Mouse (Mus musculus): Measurements from ENCODE around the gene Amz2. TPM values are rescaled to one million over a fixed set of nuclear protein-coding genes. Genes with fewer than 3 reads are reported as not detected.

Gene Amz2
- 41.9 and 53.9 TPM in 2 replicates for total RNA-seq (2021)
- long read RNA-seq, transcript Amz2-202 (9 exons, 2,816 nt): major isoform, 20 of 35 reads
- long read RNA-seq, transcript Amz2-203 (8 exons, 1,832 nt): minor isoform, 7 of 35 reads
- long read RNA-seq, partial matches to known transcripts: 4 of 35 reads
- long read RNA-seq, other reads (novel, unspliced or antisense): 4 of 35 reads

DNA sequence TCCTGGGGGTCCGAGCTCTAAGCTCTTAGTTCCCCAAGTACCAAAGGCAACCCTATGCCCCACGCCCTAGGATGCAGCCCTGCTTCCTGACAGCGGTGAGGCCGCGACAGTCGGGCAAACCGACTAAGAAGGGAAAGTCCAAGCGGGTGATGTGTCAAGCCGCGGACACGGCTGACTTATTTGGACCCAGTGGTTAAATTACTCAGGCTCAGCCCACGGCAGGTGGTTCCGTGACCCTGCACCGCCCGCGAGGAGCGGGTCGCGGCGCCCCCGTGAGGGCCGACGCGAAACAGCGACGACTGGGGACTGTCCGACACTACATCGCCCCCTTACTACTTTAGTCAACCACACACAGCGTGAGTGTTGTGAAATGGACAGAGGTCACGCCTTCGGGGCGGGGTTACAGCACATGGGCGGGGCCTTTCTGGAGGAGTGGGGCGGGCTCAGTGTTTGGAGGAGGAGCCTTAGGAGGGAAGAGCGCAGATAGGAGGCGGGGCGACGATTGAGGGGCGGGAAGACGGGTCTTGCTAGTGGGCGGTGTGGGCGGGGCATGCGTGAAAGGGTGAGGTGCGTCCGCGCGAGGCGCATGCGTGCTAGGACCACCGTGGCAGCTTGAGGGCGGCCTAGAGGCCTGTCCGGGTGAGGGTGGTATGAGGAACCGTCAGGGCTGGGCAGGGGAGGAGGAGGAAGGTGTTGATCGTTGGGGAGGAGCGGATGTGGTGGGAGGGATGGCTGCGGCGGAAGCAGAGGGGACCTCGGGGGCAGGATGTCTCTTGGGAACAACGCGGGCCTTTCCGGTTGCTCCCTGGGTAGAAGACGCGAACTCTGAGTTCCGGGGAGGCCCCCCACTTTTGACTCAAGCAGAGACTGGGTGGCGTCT is at the start of gene Amz2:
Gene Amz2 (plus strand): TSS at position 555 of the 880 bp plus-strand sequence.
- peak; percentile 99 for DNase-seq

DNA sequence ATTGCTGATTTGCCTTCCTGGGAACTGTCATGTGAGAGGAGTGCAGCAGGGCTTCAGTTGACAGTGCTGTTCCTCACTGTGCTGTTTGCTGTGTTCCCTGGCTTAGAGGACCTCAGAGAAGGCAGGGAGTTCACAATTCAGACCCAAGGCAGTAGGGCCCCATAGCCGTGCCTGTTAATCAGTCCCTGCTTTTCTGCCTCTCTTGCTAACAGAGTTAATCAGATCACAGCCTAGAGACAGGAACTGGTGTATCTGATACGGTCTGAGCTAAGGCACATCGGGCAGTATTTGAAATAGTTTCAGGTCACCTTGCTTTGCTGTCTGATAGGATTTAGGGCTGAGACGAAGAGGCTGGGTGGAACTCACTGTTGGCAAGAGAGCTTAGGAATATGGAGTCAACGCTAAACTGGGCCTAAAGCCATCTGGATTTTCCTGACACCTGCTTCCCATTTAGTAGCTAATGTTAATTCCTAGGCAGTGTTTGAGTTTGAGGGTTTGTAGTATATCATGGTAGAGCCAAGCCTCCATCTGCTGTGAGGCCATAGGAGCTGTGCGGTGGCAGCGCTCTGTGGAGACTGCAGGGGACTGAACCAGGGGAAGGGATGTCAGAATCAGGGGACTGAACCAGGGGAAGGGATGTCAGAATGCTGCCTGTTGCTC is 49.1 kb upstream of the Amz2 start:
- DNase-seq: no peak

DNA sequence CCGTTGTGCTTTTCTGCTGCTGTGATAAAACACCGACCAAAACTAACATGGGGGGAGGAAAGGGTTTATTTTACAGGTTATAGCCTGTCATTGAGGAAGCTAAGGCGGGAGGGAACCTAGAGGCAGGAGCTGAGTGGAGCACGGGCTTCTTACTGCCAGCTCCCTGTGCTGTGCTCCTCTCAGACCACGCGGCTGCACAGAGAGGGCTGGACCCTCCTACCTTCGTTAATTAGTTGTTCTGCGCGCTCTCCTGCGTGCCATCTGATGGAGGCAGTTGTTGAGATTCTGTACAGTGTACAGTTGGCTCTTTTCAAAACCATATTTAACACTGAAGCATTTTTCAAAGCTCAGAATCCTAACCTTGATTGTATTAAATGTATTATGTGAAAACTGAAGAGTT is 48.3 kb upstream of the Amz2 start:
- DNase-seq: no peak

GRCm38 (mm10) chr11:109378051-109378450 is 47.7 kb upstream of the Amz2 start:
- DNase-seq: no peak

GRCm38 (mm10) chr11:109380662-109381061 is 45.1 kb upstream of the Amz2 start:
- no peak for DNase-seq

GRCm38 (mm10) chr11:109385296-109385695 is 40.5 kb upstream of the Amz2 start:
- DNase-seq: no peak

DNA sequence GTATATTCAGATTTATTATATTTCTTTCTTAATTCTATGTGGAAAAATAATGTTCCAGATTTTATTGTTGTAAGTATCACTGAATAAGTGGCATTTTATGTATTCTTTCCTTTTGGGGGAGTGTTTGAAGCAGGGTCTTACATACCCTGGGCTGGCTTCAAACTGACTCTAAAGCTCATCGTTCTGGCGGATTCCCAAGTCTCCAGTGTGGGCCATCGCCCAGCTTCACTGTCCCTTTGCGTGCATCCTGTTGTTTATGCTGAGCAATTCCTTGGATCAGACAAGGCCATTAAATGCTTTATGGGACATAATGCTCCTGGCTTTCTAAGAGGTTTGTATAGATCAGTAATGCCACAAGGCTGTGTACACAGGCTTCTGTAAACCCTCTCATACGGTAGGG is 36.7 kb upstream of the Amz2 start:
- DNase-seq: no peak

GRCm38 (mm10) chr11:109391200-109391599 is 34.5 kb upstream of the Amz2 start:
- peak; percentile 25 for DNase-seq

DNA sequence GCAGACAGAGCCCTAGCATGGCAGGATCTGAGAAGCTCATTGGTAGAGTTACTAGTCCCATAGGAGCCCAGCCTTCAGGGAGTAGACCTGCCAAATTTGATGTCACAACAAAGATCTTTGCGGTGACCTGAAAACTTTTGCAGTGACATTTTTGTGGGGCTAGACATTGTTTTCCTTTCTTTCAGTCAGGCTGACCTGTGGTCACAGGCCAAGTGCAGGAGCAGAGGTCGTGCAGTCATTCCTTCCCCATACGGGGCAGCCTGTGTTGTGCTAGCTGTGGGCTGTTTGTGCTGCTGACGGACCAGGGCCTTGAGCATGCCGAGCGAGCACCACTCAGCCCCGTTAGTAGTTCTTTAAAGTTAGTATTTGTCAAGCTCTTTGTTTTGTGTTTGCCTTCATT is 34.0 kb upstream of the Amz2 start:
- DNase-seq: no peak

DNA sequence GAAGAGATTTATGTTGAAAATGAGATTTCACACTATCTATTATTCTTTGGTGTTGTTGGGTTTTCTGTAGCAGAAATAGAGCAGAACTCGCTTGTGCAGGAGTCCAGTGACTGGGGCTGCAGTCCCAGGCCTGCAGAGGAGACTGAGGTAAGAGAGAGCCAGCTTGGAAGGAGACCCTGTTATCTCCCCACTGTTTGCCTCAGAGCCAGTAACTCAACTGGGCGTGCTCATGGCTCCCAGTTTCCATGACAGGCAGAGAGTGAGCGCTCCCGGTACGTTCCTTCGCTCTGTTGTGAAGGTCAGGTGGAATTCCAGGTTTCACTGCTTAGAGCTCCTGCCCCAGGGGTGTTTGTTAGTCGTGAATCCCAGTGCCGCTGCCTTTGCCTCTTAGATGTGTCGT is 33.1 kb upstream of the Amz2 start:
- DNase-seq: no peak

GRCm38 (mm10) chr11:109394758-109395157 is 31.0 kb upstream of the Amz2 start:
- DNase-seq: no peak

GRCm38 (mm10) chr11:109395291-109395690 is 30.5 kb upstream of the Amz2 start:
- DNase-seq: no peak

DNA sequence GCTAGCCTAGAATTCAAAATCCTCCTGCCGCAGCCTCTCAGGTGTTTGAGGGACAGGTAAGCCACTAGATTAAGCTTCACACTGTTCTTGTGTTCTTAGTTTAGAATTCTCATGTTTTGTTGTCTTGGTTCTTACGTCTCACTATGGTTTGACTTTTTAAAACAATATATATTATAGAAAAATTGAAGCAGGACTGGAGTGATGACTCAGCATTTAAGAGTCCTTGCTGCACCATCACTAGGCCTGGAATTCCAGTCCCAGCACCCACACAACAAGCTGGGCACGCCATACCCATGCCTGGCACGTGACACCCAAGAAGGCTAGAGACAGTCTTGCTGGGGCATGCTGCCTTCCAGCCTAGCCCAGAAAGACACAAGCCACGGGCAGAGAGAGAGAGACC is 19.3 kb upstream of the Amz2 start:
- DNase-seq: no peak

DNA sequence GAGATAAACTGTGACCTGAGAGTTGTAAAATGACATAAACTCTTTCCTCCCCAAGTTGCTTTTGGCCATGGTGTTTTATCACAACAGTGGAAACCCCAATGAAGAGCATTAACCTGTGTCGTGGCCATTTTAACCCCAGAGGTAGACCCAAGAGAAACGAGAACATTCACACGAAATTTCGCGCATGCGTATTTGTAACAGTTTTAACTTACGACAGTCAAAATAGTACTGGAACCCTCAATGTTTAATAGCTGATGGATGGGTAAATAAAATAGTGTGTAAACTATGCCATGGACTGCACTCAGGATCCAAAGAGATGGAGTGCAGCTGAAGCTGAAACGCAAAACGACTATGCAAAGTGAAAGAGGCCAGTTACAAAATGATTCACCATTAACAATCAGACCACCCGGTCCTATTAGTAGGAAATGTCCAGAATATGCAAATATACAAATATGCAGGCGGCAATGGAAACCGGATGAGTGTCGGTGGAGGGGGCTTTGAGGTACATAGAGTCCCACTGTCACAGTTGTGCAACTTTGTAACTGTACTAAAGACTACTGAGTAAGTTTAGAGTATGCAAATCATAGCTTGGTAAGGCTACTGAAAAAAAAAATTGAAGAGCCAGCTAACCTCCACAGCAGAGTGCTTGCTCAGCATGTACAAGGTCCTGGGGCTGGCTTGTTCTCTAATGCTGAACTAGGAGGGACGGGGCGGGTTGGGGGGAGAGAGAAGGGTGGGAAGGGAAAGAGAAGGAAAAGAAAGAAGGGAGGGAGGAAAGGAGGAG is 15.4 kb upstream of the Amz2 start:
- DNase-seq: no peak

- no peak for DNase-seq
Observed at GRCm38 (mm10) chr11:109413617-109414016, 12.1 kb upstream of the Amz2 start, which contains the start of gene 9930022D16Rik. Gene 9930022D16Rik, plus strand, starts transcription at chr11:109413917.

DNA sequence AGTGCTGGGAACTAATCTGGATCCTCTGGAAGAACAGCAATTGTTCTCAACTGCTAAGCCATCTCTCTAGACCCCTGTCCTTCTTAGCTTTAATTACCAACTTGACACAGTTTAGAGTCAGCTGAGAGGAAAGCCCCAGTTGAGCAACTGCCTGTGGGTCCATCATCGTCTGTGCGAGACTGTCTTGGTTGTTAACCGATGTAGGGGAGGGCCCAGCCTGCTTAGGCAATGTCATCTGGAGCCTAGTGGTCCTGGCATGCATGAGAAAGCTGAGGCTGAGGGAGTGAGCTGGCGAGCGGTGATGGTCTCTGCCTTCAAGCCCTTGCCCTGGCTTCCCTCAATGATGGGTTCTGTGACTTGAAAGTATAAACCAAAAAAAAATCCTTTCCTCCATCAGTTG is 10.9 kb upstream of the Amz2 start:
- DNase-seq: no peak

DNA sequence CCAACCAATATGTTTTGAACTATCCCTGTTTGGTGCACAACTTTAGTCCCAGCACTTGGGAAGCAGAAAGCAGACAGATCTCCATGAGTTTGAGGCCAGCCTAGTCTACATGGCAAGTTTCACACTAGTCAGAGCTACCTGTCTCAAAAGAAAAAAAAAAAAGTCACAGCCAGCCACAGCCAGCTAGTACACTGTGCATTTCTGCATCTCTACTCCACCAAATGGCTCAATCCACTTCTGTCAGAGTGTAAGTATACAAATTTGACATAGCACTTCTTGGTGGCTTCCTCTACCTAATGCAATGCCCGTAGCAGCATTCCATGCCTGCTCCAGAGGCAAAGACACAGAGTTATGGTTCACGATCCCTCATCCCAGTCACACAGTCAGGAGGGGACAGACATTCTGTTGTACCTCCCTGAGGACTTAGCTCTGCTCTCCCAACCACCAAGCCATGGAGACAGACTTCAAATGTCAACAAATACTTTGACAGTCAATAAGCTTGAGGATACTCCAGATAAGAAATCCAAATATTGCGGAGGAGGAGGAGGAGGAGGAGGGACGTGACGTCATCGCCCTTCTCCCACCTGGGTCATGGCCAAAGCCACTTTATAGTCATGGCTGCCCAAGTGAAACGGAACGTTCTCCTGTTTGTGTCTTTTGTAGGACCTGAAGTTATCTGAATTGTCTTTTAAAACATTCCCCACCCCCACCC is 8.9 kb upstream of the Amz2 start:
- DNase-seq: no peak

DNA sequence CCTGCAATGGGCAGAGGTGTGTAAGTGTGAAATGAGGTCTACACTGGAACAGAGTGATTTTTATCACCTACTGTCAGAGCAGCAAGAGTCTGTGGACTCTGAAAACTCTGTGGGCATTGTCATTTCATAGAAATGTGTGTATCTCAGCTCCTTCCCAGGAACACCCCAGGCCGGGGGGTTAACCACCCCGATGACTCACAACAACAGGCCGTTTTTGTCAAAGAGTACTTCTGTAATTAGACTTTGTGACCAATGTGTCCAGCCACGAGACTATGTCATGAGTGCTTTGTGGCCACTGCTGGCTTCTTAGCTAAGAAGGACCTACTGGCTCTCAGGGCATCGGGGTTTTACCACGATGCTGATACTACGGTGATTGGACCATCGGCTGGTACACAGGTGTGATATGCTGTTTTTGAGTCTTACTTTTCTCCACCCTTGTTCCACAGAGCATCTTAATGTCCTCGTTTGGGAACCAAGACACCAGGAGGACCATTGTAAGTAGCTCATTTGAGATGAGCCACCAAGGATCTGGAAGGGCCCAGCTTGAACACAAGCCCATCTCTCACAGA is 8.2 kb upstream of the Amz2 start:
- DNase-seq: no peak

GRCm38 (mm10) chr11:109419461-109419860 is 6.3 kb upstream of the Amz2 start:
- DNase-seq: no peak

DNA sequence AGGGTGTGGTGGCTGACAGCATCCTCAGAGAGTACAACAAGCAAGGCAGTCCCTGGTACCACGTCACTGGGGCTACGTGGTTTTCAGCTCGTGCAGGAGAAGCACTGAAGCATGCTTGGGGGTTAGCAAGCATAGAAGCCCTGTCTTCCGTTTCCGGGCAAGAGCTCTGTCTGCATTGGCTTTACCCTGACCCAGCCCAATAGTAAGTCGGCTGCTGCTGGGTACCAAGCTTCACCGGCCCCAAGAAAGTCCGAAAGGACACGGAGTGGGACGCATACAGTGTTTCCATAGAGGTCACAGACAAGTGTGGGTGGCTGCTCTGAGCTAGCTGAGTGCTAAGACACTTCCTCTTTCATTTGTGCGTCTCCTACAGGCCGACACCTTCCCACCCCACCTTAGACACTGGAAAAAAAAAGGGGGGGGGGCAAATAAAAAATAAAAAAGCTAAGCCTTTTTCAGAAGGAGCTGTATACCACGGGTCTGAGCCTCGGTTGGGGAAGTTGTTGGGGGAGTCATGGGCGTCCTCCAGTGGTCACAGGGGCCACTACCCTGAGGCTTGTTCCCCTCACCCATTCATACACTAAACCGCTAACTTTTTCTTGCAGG is 5.7 kb upstream of the Amz2 start:
- DNase-seq: no peak

GRCm38 (mm10) chr11:109420567-109420962 is 5.2 kb upstream of the Amz2 start:
- no peak for DNase-seq

All from adrenal gland, postnatal 25 days (tissue).